Mouse (Mus musculus): ENCODE results near the gene Krtap16-1. TPM values are rescaled to one million over a fixed set of nuclear protein-coding genes. Genes with fewer than 3 reads are reported as not detected.

Krtap16-1 gene
- total and polyA plus RNA-seq, 3 experiments: not detected

- H3K27ac ChIP-seq (ENCODE audit: insufficient read depth, low read depth): no peak overlapping the region
- H3K4me3 ChIP-seq (replicated peaks in 1 of 3; ENCODE audit: low read depth in 2 of 3, low read length in 2 of 3, poor library complexity in 1 of 3): no peak overlapping the region
- TF ChIP-seq ZNF384 (IDR thresholded peaks at IDR 0.05; ENCODE audit: low read depth, low read length) (no peak), USF1 (IDR thresholded peaks at IDR 0.05; ENCODE audit: low read depth, low read length) (no peak), SMC3 (IDR thresholded peaks at IDR 0.05; ENCODE audit: low read depth, low read length) (no peak)
- no peaks in the 10 kb centered on the region for H3K79me2 ChIP-seq (replicated peaks; ENCODE audit: control insufficient read depth, extremely low read depth, insufficient read depth, poor library complexity, severe bottlenecking)
- H3K4me2 ChIP-seq (ENCODE audit: insufficient read depth, low read depth, poor library complexity, severe bottlenecking): no peak overlapping the region
- H3K9ac ChIP-seq (ENCODE audit: insufficient read depth, low read depth): no peak overlapping the region
- no peaks in the 10 kb centered on the region for H3K9me3 ChIP-seq (replicated peaks; ENCODE audit: low read length)
- dilution Hi-C loops (cut with MboI; ENCODE audit: extremely low pct_ligation_motif_present, extremely low pct_unique_long_range_greater_than_20kb, low sequenced_read_pairs) (no loop called here), in situ Hi-C loops (cut with MboI; ENCODE audit: low pct_ligation_motif_present, low pct_unique_long_range_greater_than_20kb, low sequenced_read_pairs) (no loop called here)
- no peak for DNase-seq (ENCODE audit: extremely low read depth)
- H3K27me3 ChIP-seq (replicated peaks): peaks cover 87% of the 10 kb centered on the region
- H3K36me3 ChIP-seq (replicated peaks in 1 of 2; ENCODE audit: control insufficient read depth in 1 of 2, insufficient read depth in 1 of 2, low read length in 1 of 2): no peaks in the 10 kb centered on the region
- peaks cover 11 to 12% of the 10 kb centered on the region in 2 experiments for H3K4me1 ChIP-seq (ENCODE audit: control insufficient read depth in 1 of 2, insufficient read depth in 2 of 2)
Observed at GRCm38 (mm10) chr11:99982731-99983130, 3.7 kb downstream of the Krtap16-1 start.

DNA sequence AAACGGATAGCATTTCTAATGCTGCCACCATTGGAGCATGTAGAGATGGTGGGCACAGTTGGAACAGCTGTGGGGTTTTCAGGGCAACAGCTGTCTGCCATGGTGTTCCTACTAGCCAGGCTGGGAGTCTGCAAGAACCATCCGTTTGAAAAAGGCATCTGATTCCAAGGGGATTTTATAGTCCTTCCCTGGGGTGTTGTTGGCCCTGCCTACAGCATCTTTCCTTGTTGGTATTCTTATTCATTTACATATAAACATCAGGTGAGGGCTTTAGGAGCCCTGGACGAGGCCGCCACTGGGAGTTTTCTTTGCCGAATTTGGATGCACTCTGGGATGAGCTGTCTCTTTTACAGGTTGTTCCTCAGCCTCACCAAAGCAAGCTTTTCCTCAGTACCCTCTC, 7.4 kb downstream of the Krtap16-1 start, which contains the start of gene Krtap29-1:
Gene Krtap29-1, minus strand, starts transcription at position 101 of the 400 bp plus-strand sequence.
- in situ Hi-C loops (cut with MboI; ENCODE audit: low pct_ligation_motif_present, low pct_unique_long_range_greater_than_20kb, low sequenced_read_pairs) (no loop called here), dilution Hi-C loops (cut with MboI; ENCODE audit: extremely low pct_ligation_motif_present, extremely low pct_unique_long_range_greater_than_20kb, low sequenced_read_pairs) (no loop called here)
- no peaks in the 10 kb centered on the region for H3K79me2 ChIP-seq (replicated peaks; ENCODE audit: control insufficient read depth, extremely low read depth, insufficient read depth, poor library complexity, severe bottlenecking)
- no peak within 1 kb of the TSS for H3K4me2 ChIP-seq (ENCODE audit: insufficient read depth, low read depth, poor library complexity, severe bottlenecking)
- TF ChIP-seq PAX5 (IDR thresholded peaks at IDR 0.05; ENCODE audit: low read length) (no peak), ETS1 (conservative IDR thresholded peaks at IDR 0.05; ENCODE audit: low read depth, low read length) (no peak), POLR2AphosphoS2 (IDR thresholded peaks at IDR 0.05; ENCODE audit: low read depth, low read length) (no peak), MYC (IDR thresholded peaks at IDR 0.05; ENCODE audit: low read depth, low read length) (no peak), MAFK (IDR thresholded peaks at IDR 0.05; ENCODE audit: insufficient replicate concordance, low read length) (no peak), CHD2 (IDR thresholded peaks at IDR 0.05; ENCODE audit: low read length) (no peak), TBP (conservative IDR thresholded peaks at IDR 0.05; ENCODE audit: low read depth, low read length) (no peak), EP300 (IDR thresholded peaks at IDR 0.05; ENCODE audit: low read length) (no peak), ZKSCAN1 (IDR thresholded peaks at IDR 0.05; ENCODE audit: borderline replicate concordance, low read depth, low read length) (no peak), JUND (conservative IDR thresholded peaks at IDR 0.05; ENCODE audit: low read depth, low read length) (no peak), ELF1 (IDR thresholded peaks at IDR 0.05; ENCODE audit: low read depth, low read length) (no peak), MXI1 (IDR thresholded peaks at IDR 0.05; ENCODE audit: low read depth, low read length) (no peak), POLR2A (IDR thresholded peaks at IDR 0.05; ENCODE audit: low read depth, low read length) (no peak)
- no peak within 1 kb of the TSS for H3K4me3 ChIP-seq (replicated peaks in 1 of 3; ENCODE audit: low read depth in 2 of 3, low read length in 2 of 3, poor library complexity in 1 of 3)
- H3K4me1 ChIP-seq (ENCODE audit: control insufficient read depth in 1 of 2, insufficient read depth in 2 of 2): peaks cover 7 to 11% of the 10 kb centered on the region in 2 experiments; a peak in 3 of 4 replicates
- no peak for DNase-seq (ENCODE audit: extremely low read depth)
- no peaks in the 10 kb centered on the region for H3K36me3 ChIP-seq (replicated peaks in 1 of 2; ENCODE audit: control insufficient read depth in 1 of 2, insufficient read depth in 1 of 2, low read length in 1 of 2)
- H3K9me3 ChIP-seq (replicated peaks; ENCODE audit: low read length): no peaks in the 10 kb centered on the region
- H3K9ac ChIP-seq (ENCODE audit: insufficient read depth, low read depth): no peak within 1 kb of the TSS
- H3K27me3 ChIP-seq (replicated peaks): peaks cover 75% of the 10 kb centered on the region
- H3K27ac ChIP-seq (ENCODE audit: insufficient read depth, low read depth): no peak within 1 kb of the TSS

Data from CH12.LX (cell line).